Comparison of ENCODE assay signal across 8 mouse cellular contexts in the genomic region with DNA sequence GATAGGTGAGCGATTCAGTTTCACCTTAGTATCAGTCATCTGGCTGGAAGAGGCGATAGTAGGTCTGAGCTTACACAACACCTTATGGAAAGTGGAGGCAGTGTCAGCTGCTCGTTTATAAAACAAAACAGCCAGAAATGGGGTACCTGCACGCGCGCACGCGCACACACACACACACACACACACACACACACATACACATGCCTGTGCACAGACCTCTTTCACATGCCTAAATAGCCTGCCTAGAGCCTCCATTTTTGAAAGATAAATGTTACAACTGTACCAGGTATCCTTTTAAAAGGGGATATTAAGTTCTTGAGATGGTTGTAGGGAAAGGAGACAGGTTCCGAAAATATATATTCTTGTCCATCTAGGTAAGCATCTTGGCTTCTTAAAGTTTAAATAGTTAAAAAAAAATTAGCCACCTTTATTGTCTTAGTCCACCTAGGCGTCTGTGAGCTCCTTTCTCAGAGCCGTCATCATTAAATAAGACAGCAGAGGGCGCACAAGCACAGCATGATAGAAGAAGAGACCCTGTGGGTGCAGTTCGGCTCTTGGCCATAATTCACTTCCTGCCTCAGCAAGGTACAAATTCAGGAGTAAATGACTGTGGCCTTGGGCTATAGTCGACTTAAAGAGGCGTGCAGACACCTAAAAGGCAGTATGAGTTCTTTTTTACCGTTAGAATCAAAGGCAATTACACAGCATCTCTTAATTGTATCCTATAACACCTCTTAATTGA.
DNase-seq lines count a peak whose midpoint lies in the region; ATAC-seq and TF ChIP-seq lines count a peak whose summit lies in the region.

No protein-coding gene starts in this region.

- ATAC-seq in embryonic facial prominence, embryonic 14.5 days (ENCODE audit: low read depth), result peak; percentile 79
- ATAC-seq in lung, postnatal 0 days, result no peak; the same call in 1 of the 2 replicates

- H3K4me2 ChIP-seq in embryonic facial prominence, embryonic 14.5 days (ENCODE audit: low read depth, low read length), result no peak overlapping the region
- no peak overlapping the region for H3K4me2 ChIP-seq in lung, postnatal 0 days (replicated peaks; ENCODE audit: low read depth, low read length)

- no peaks in the 10 kb centered on the region for H3K27me3 ChIP-seq in ES-Bruce4 (ENCODE audit: control insufficient read depth, insufficient read depth, low read length, poor library complexity, severe bottlenecking)
- no peaks in the 10 kb centered on the region for H3K27me3 ChIP-seq in embryonic facial prominence, embryonic 14.5 days (replicated peaks; ENCODE audit: control insufficient read depth, insufficient read depth, low read length)
- H3K27me3 ChIP-seq in lung, postnatal 0 days (replicated peaks; ENCODE audit: insufficient read depth, low read length), result no peaks in the 10 kb centered on the region

- TF ChIP-seq EP300 in ES-Bruce4 (IDR thresholded peaks at IDR 0.05; ENCODE audit: insufficient read depth, low read depth, low read length), result no peak
- no peak for TF ChIP-seq EP300 in lung, postnatal 0 days (IDR thresholded peaks at IDR 0.05)

- 49% methylated on average over 16 of the region's 16 CpGs for WGBS in embryonic facial prominence, embryonic 14.5 days
- WGBS in lung, postnatal 0 days, result 48% methylated on average over 16 of the region's 16 CpGs

- peak; percentile 55 for TF ChIP-seq CTCF in ES-Bruce4 (IDR thresholded peaks at IDR 0.05; ENCODE audit: low read depth, low read length)
- peak; percentile 82 for TF ChIP-seq CTCF in lung, postnatal 0 days (IDR thresholded peaks at IDR 0.05)

- no peak overlapping the region for H3K4me3 ChIP-seq in ES-Bruce4 (ENCODE audit: low read depth, low read length)
- H3K4me3 ChIP-seq in embryonic facial prominence, embryonic 14.5 days (ENCODE audit: low read depth, low read length), result no peak overlapping the region
- no peak overlapping the region for H3K4me3 ChIP-seq in lung, postnatal 0 days (ENCODE audit: low read depth, low read length)

- H3K36me3 ChIP-seq in ES-Bruce4 (ENCODE audit: control insufficient read depth, insufficient read depth, low read length, poor library complexity, severe bottlenecking), result no peaks in the 10 kb centered on the region
- H3K36me3 ChIP-seq in embryonic facial prominence, embryonic 14.5 days (ENCODE audit: control insufficient read depth, insufficient read depth, low read length), result no peaks in the 10 kb centered on the region
- no peaks in the 10 kb centered on the region for H3K36me3 ChIP-seq in lung, postnatal 0 days (ENCODE audit: insufficient read depth, low read length)

- no peak for TF ChIP-seq POLR2A in ES-Bruce4 (IDR thresholded peaks at IDR 0.05; ENCODE audit: insufficient read depth, low read length)

- DNase-seq in adrenal gland, postnatal 10 days, result peak; percentile 69
- peak; percentile 89 for DNase-seq in embryonic facial prominence, embryonic 14.5 days (ENCODE audit: low spot score)
- DNase-seq in heart, postnatal 4 days, result peak; percentile 76
- DNase-seq in layer of hippocampus, adult 18-20 months (ENCODE audit: low spot score in 2 of 2), result peak; percentile 40 to 90
- DNase-seq in lung, postnatal 0 days (ENCODE audit: low spot score), result peak; percentile 79
- DNase-seq in retina, postnatal 1 day, result peak; percentile 86
- peak; percentile 44 for DNase-seq in yolk sac, embryonic 10.5 days (ENCODE audit: low spot score)

- no peaks in the 10 kb centered on the region for H3K4me1 ChIP-seq in ES-Bruce4 (ENCODE audit: control insufficient read depth, insufficient read depth, low read length)
- no peaks in the 10 kb centered on the region for H3K4me1 ChIP-seq in embryonic facial prominence, embryonic 14.5 days (ENCODE audit: control insufficient read depth, insufficient read depth, low read length)
- H3K4me1 ChIP-seq in lung, postnatal 0 days (ENCODE audit: insufficient read depth, low read depth, low read length), result no peaks in the 10 kb centered on the region

- no peak overlapping the region for H3K27ac ChIP-seq in ES-Bruce4 (ENCODE audit: insufficient read depth, low read length)
- H3K27ac ChIP-seq in embryonic facial prominence, embryonic 14.5 days (replicated peaks; ENCODE audit: low read depth, low read length), result no peak overlapping the region
- no peak overlapping the region for H3K27ac ChIP-seq in lung, postnatal 0 days (ENCODE audit: low read length)

- no peak overlapping the region for H3K9ac ChIP-seq in ES-Bruce4 (ENCODE audit: low read depth, poor library complexity, severe bottlenecking)
- no peak overlapping the region for H3K9ac ChIP-seq in embryonic facial prominence, embryonic 14.5 days (ENCODE audit: low read depth, low read length)
- H3K9ac ChIP-seq in lung, postnatal 0 days (replicated peaks; ENCODE audit: low read depth), result no peak overlapping the region

- no peaks in the 10 kb centered on the region for H3K9me3 ChIP-seq in ES-Bruce4 (replicated peaks; ENCODE audit: control insufficient read depth, insufficient read depth, low read length, poor library complexity, severe bottlenecking)
- no peaks in the 10 kb centered on the region for H3K9me3 ChIP-seq in embryonic facial prominence, embryonic 14.5 days (ENCODE audit: control insufficient read depth, low read length)
- no peaks in the 10 kb centered on the region for H3K9me3 ChIP-seq in lung, postnatal 0 days (ENCODE audit: low read length)
